Mouse (Mus musculus) kidney, embryonic 16.5 days (tissue): ENCODE data around the gene Lpp. TPM values are rescaled to one million over a fixed set of nuclear protein-coding genes. Genes with fewer than 3 reads are reported as not detected.

ENCODE experiments used
- microRNA counts: library from miRNA; unstranded; fragments of <30 nt; microRNA quantifications from one replicate; lab custom pipeline; 2016
- microRNA-seq: library from miRNA; unstranded; fragments of <30 nt; microRNA quantifications from one replicate; pipeline ENCODE4, GENCODE M21; 2016
- polyA plus RNA-seq: library from polyadenylated mRNA; unstranded; fragments of >200 nt; fragmentation: Nextera tagmentation; extraction: Ambion mirVana; gene quantifications from 2 replicates; pipeline ENCODE4 v1.2.1, GENCODE M21; 2015

Lpp gene
- polyA plus RNA-seq, 1 experiment from 2014 or later: 54.0 TPM

MicroRNAs within 50 kb of the gene (microRNA counts, 519-probe panel; counts per million panel counts)
- 3,789 counts per million, percentile 86 among the panel's probes with 10 or more counts for microRNA mmu-miR-28 (lab: Ali Mortazavi, UCI)

Small RNAs within 50 kb of the gene (microRNA-seq; reads per million reads assigned to microRNA genes)
- 1,543 reads per million, percentile 83 among the genes with 10 or more reads in this experiment for gene Mir28a
